Mouse (Mus musculus): ENCODE data around the gene Tulp4. TPM values are rescaled to one million over a fixed set of nuclear protein-coding genes. Genes with fewer than 3 reads are reported as not detected.

Tulp4 gene
- polyA plus RNA-seq (2015; fragmentation: Nextera tagmentation; extraction: Ambion mirVana) = 70.9 and 95.9 TPM in 2 replicates

GRCm38 (mm10) chr17:6106361-6107014, at the start of gene Tulp4:
TSS of gene Tulp4 (plus strand) at chr17:6106437.
- peak within 1 kb of the TSS; percentile 55 for H3K4me2 ChIP-seq (replicated peaks)
- peak within 1 kb of the TSS; percentile 96 for H3K27ac ChIP-seq
- peak; percentile 98 for ATAC-seq
- peak within 1 kb of the TSS; percentile 94 for H3K9ac ChIP-seq
- H3K36me3 ChIP-seq = no peaks in the 10 kb centered on the region
- peak within 1 kb of the TSS; percentile 94 for H3K4me3 ChIP-seq (replicated peaks)
- H3K4me1 ChIP-seq (replicated peaks) = peaks cover 8% of the 10 kb centered on the region; the same call in 1 of the 2 replicates
- no peaks in the 10 kb centered on the region for H3K9me3 ChIP-seq
- under 1% methylated on average over 35 of the region's 76 CpGs for WGBS
- H3K27me3 ChIP-seq (replicated peaks) = no peaks in the 10 kb centered on the region; the same call in 1 of the 2 replicates

GRCm38 (mm10) chr17:6062793-6063192, 43.4 kb upstream of the Tulp4 start:
- H3K4me2 ChIP-seq (replicated peaks) = no peak overlapping the region
- no peak for ATAC-seq
- no peak overlapping the region for H3K4me3 ChIP-seq (replicated peaks)
- 87% methylated on average over 8 of the region's 8 CpGs for WGBS
- H3K9ac ChIP-seq = no peak overlapping the region
- H3K9me3 ChIP-seq = no peaks in the 10 kb centered on the region
- 0 out of 2 replicates have a peak, but pooled peaks cover 5% of the 10 kb centered on the region for H3K36me3 ChIP-seq
- H3K27me3 ChIP-seq (replicated peaks) = no peaks in the 10 kb centered on the region
- H3K4me1 ChIP-seq (replicated peaks) = no peaks in the 10 kb centered on the region
- no peak overlapping the region for H3K27ac ChIP-seq

- H3K4me1 ChIP-seq (replicated peaks) = no peaks in the 10 kb centered on the region
- WGBS = 87% methylated on average over 5 of the region's 5 CpGs
- no peaks in the 10 kb centered on the region for H3K27me3 ChIP-seq (replicated peaks)
- 0 out of 2 replicates have a peak, but pooled peaks cover 5% of the 10 kb centered on the region for H3K36me3 ChIP-seq
- H3K4me3 ChIP-seq (replicated peaks) = no peak overlapping the region
- no peaks in the 10 kb centered on the region for H3K9me3 ChIP-seq
- no peak overlapping the region for H3K4me2 ChIP-seq (replicated peaks)
- no peak for ATAC-seq
- no peak overlapping the region for H3K9ac ChIP-seq
- H3K27ac ChIP-seq = no peak overlapping the region
Observed at GRCm38 (mm10) chr17:6063532-6063931, 42.7 kb upstream of the Tulp4 start.

- H3K27ac ChIP-seq = no peak overlapping the region
- H3K4me3 ChIP-seq (replicated peaks) = no peak overlapping the region
- WGBS = 91% methylated on average over 2 of the region's 2 CpGs
- no peak overlapping the region for H3K9ac ChIP-seq
- no peaks in the 10 kb centered on the region for H3K27me3 ChIP-seq (replicated peaks)
- no peak for ATAC-seq
- 0 out of 2 replicates have a peak, but pooled peaks cover 8% of the 10 kb centered on the region for H3K36me3 ChIP-seq
- no peak overlapping the region for H3K4me2 ChIP-seq (replicated peaks)
- H3K4me1 ChIP-seq (replicated peaks) = no peaks in the 10 kb centered on the region
- H3K9me3 ChIP-seq = no peaks in the 10 kb centered on the region
Observed at GRCm38 (mm10) chr17:6066021-6066420, 40.2 kb upstream of the Tulp4 start.

GRCm38 (mm10) chr17:6067613-6068012, 38.6 kb upstream of the Tulp4 start:
- Histone ChIP-seq H3K4me3 (replicated peaks) (no peak overlapping the region), H3K9me3 (no peaks in the 10 kb centered on the region), H3K4me1 (replicated peaks) (no peaks in the 10 kb centered on the region), H3K9ac (no peak overlapping the region), H3K36me3 (0 out of 2 replicates have a peak, but pooled peaks cover 8% of the 10 kb centered on the region), H3K4me2 (replicated peaks) (no peak overlapping the region), H3K27ac (no peak overlapping the region), H3K27me3 (replicated peaks) (no peaks in the 10 kb centered on the region)
- 96% methylated on average over 7 of the region's 7 CpGs for WGBS
- ATAC-seq = no peak

- WGBS = 89% methylated on average over 6 of the region's 6 CpGs
- Histone ChIP-seq H3K4me2 (replicated peaks) (no peak overlapping the region), H3K27me3 (replicated peaks) (no peaks in the 10 kb centered on the region), H3K36me3 (0 out of 2 replicates have a peak, but pooled peaks cover 4% of the 10 kb centered on the region), H3K27ac (no peak overlapping the region), H3K4me3 (replicated peaks) (no peak overlapping the region), H3K9me3 (no peaks in the 10 kb centered on the region), H3K4me1 (replicated peaks) (no peaks in the 10 kb centered on the region), H3K9ac (no peak overlapping the region)
- no peak for ATAC-seq
Observed at GRCm38 (mm10) chr17:6069866-6070265, 36.4 kb upstream of the Tulp4 start.

- ATAC-seq = peak; percentile 47
- Histone ChIP-seq H3K36me3 (0 out of 2 replicates have a peak, but pooled peaks cover 3% of the 10 kb centered on the region), H3K4me1 (replicated peaks) (no peaks in the 10 kb centered on the region), H3K4me3 (replicated peaks) (no peak overlapping the region), H3K27me3 (replicated peaks) (no peaks in the 10 kb centered on the region), H3K9ac (no peak overlapping the region), H3K4me2 (replicated peaks) (no peak overlapping the region), H3K27ac (no peak overlapping the region), H3K9me3 (no peaks in the 10 kb centered on the region)
- WGBS = 32% methylated on average over 7 of the region's 7 CpGs
Observed at GRCm38 (mm10) chr17:6073405-6073804, 32.8 kb upstream of the Tulp4 start.

GRCm38 (mm10) chr17:6079287-6080122, 26.7 kb upstream of the Tulp4 start, which contains the start of the genes Serac1 and Gtf2h5:
TSS of gene Serac1 (minus strand) at chr17:6079741.
TSS of gene Gtf2h5 (plus strand) at chr17:6079786.
- Histone ChIP-seq H3K4me2 (replicated peaks) (peak within 1 kb of the TSS; percentile 77), H3K27me3 (replicated peaks) (no peaks in the 10 kb centered on the region), H3K9ac (peak within 1 kb of the TSS; percentile 79), H3K9me3 (no peaks in the 10 kb centered on the region), H3K27ac (peak within 1 kb of the TSS; percentile 86), H3K4me1 (replicated peaks) (no peaks in the 10 kb centered on the region; the same call in 1 of the 2 replicates), H3K36me3 (peaks cover 5% of the 10 kb centered on the region; the same call in 1 of the 2 replicates), H3K4me3 (replicated peaks) (peak within 1 kb of the TSS; percentile 72)
- ATAC-seq = peak; percentile 99
- WGBS = under 1% methylated on average over 70 of the region's 70 CpGs

GRCm38 (mm10) chr17:6083323-6083890, 22.8 kb upstream of the Tulp4 start:
- WGBS = 88% methylated on average over 5 of the region's 5 CpGs
- Histone ChIP-seq H3K27me3 (replicated peaks) (no peaks in the 10 kb centered on the region), H3K27ac (no peak overlapping the region), H3K4me1 (replicated peaks) (no peaks in the 10 kb centered on the region; the same call in 1 of the 2 replicates), H3K4me3 (replicated peaks) (no peak overlapping the region), H3K36me3 (peaks cover 11% of the 10 kb centered on the region; the same call in 1 of the 2 replicates), H3K9me3 (no peaks in the 10 kb centered on the region), H3K9ac (no peak overlapping the region), H3K4me2 (replicated peaks) (no peak overlapping the region)
- no peak for ATAC-seq

- H3K4me2 ChIP-seq (replicated peaks) = no peak overlapping the region
- H3K27ac ChIP-seq = no peak overlapping the region
- no peak overlapping the region for H3K4me3 ChIP-seq (replicated peaks)
- no peak overlapping the region for H3K9ac ChIP-seq
- WGBS = 83% methylated on average over 6 of the region's 6 CpGs
- no peaks in the 10 kb centered on the region for H3K27me3 ChIP-seq (replicated peaks)
- no peaks in the 10 kb centered on the region for H3K9me3 ChIP-seq
- 0 out of 2 replicates have a peak, but pooled peaks cover 6% of the 10 kb centered on the region for H3K36me3 ChIP-seq
- H3K4me1 ChIP-seq (replicated peaks) = no peaks in the 10 kb centered on the region
- no peak for ATAC-seq
Observed at GRCm38 (mm10) chr17:6091604-6092003, 14.6 kb upstream of the Tulp4 start.

- Histone ChIP-seq H3K27ac (no peak overlapping the region), H3K9ac (no peak overlapping the region), H3K9me3 (no peaks in the 10 kb centered on the region), H3K4me2 (replicated peaks) (no peak overlapping the region), H3K4me1 (replicated peaks) (no peaks in the 10 kb centered on the region), H3K4me3 (replicated peaks) (no peak overlapping the region), H3K36me3 (no peaks in the 10 kb centered on the region), H3K27me3 (replicated peaks) (no peaks in the 10 kb centered on the region)
- ATAC-seq = no peak
Observed at GRCm38 (mm10) chr17:6095579-6095978, 10.7 kb upstream of the Tulp4 start.

- H3K9ac ChIP-seq = no peak overlapping the region
- WGBS = 25% methylated on average over 4 of the region's 4 CpGs
- H3K4me1 ChIP-seq (replicated peaks) = no peaks in the 10 kb centered on the region
- H3K4me2 ChIP-seq (replicated peaks) = no peak overlapping the region
- H3K36me3 ChIP-seq = no peaks in the 10 kb centered on the region
- no peak overlapping the region for H3K4me3 ChIP-seq (replicated peaks)
- no peaks in the 10 kb centered on the region for H3K9me3 ChIP-seq
- no peaks in the 10 kb centered on the region for H3K27me3 ChIP-seq (replicated peaks)
- ATAC-seq = peak; percentile 76; the same call in 1 of the 2 replicates
- H3K27ac ChIP-seq = no peak overlapping the region
Observed at GRCm38 (mm10) chr17:6097884-6098283, 8.4 kb upstream of the Tulp4 start.
